Mouse (Mus musculus): Measurements from ENCODE around the gene Bicra. TPM values are rescaled to one million over a fixed set of nuclear protein-coding genes. Genes with fewer than 3 reads are reported as not detected.

The Bicra gene
- total and polyA plus RNA-seq, 2 experiments from 2014 or later, result 3.8 to 6.2 TPM

DNA sequence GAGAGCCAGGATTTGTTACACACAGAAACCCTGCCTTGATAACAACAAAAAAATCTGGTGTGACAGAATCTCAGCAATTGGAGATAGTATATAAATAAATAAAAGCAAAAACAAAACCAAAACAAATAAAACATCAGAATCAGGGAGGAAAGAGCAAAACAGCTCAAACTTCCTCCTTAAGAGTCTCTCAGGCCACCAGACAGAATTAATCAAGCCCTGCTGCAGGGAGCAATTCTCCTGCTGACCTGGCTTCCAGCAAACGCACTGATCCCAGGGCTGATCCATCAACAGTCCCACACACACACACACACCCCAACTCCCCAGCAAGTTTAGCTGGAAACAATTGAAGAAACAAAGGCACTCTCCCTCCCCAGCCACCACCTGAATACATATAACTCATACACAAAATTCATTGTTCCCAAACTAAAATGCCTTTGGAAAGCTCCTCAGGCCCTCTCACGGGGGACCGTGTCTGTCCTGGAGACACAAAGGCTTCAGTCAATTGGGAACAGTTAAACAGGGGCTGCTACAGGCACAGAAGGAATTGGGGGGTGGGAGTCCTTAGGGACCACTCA lies 3.8 kb downstream of the Bicra start:
- Histone ChIP-seq H3K4me2 (ENCODE audit: low read depth, low read length) (no peak overlapping the region), H3K4me3 (ENCODE audit: low read length) (no peak overlapping the region), H3K36me3 (ENCODE audit: insufficient read depth, low read length) (no peaks in the 10 kb centered on the region), H3K27ac (no peak overlapping the region), H3K4me1 (ENCODE audit: insufficient read depth, low read length) (peaks cover 19% of the 10 kb centered on the region), H3K9ac (replicated peaks; ENCODE audit: low read length) (no peak overlapping the region), H3K27me3 (ENCODE audit: insufficient read depth, low read length) (no peaks in the 10 kb centered on the region), H3K9me3 (ENCODE audit: low read length) (no peaks in the 10 kb centered on the region)
- no peak for TF ChIP-seq CTCF (IDR thresholded peaks at IDR 0.05; ENCODE audit: low read depth)
- WGBS, result 8% methylated on average over 3 of the region's 3 CpGs
- ATAC-seq, result no peak
- no peak for DNase-seq (ENCODE audit: low spot score)

DNA sequence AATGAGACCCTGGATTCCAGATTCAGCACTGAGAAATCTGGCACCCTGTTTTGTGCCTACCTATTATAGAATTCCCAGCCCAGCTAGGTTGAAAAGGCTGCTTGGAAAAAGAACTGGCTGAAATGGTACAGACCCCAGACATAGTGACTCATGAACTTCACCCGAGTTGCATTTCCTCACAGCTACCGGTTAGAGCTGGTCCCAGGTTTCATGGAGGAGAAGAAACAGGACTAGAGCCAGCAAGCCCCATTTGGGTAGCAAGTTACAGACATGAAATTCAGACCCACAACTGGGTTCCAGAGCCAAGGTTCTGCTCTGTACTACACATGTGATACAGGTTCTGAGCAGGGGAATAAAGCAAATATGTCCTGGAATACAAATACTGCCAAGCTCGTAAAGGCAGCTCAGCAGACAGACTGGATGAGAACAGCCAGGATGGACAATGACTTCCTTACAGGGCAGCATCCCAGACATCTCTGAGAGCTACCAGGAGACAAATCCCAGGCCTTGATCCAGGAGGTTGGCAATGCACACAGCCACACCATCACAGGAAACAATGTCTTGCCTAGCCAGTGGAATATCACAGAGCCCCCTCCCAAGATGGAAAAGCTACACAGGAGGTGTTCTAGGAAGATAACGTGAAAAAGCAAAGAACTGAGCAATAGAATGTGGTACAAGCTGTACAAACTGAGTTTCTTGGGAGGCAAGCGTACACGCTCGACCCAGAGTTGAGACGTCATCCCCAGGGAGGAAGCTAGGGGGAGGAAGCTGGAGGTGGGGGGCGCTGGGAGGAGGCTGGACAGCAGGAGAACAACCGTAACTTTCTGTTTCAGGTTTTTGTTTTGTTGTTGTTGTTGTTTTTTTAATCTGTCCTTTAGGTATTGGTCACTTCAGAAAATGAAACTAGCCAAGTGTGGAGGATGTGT lies 4.6 kb downstream of the Bicra start:
- WGBS, result 69% methylated on average over 10 of the region's 10 CpGs
- no peak overlapping the region for H3K27ac ChIP-seq
- H3K4me2 ChIP-seq (ENCODE audit: low read depth, low read length), result no peak overlapping the region
- no peaks in the 10 kb centered on the region for H3K36me3 ChIP-seq (ENCODE audit: insufficient read depth, low read length)
- ATAC-seq, result no peak
- TF ChIP-seq CTCF (IDR thresholded peaks at IDR 0.05; ENCODE audit: low read depth), result no peak
- no peaks in the 10 kb centered on the region for H3K27me3 ChIP-seq (ENCODE audit: insufficient read depth, low read length)
- H3K4me1 ChIP-seq (ENCODE audit: insufficient read depth, low read length), result peaks cover 19% of the 10 kb centered on the region
- no peak overlapping the region for H3K4me3 ChIP-seq (ENCODE audit: low read length)
- no peak overlapping the region for H3K9ac ChIP-seq (replicated peaks; ENCODE audit: low read length)
- DNase-seq (ENCODE audit: low spot score), result no peak
- H3K9me3 ChIP-seq (ENCODE audit: low read length), result no peaks in the 10 kb centered on the region

DNA sequence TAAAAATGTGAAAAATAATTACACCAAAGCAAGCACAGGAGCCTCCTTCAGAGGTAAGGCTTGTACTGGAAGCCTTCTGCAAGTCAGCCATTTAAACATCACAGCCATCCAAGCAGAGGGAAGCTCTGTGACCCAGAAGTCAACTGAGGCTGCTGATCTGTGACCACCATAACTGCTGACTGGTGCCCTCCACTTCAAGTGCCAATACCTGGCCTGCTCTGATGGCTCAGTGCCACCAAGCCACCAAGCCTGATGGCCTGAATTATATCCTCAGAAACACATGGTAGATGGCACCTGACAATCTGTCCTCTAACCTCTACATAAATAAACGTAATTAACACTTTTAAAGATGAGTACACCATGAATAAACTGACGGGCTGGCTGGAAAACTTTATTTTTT lies 6.5 kb downstream of the Bicra start:
- DNase-seq (ENCODE audit: low spot score) (no peak), ATAC-seq (no peak)
- H3K27me3 ChIP-seq (ENCODE audit: insufficient read depth, low read length), result no peaks in the 10 kb centered on the region
- H3K4me3 ChIP-seq (ENCODE audit: low read length), result no peak overlapping the region
- H3K4me2 ChIP-seq (ENCODE audit: low read depth, low read length), result no peak overlapping the region
- no peaks in the 10 kb centered on the region for H3K9me3 ChIP-seq (ENCODE audit: low read length)
- H3K27ac ChIP-seq, result no peak overlapping the region
- H3K4me1 ChIP-seq (ENCODE audit: insufficient read depth, low read length), result peaks cover 17% of the 10 kb centered on the region
- TF ChIP-seq CTCF (IDR thresholded peaks at IDR 0.05; ENCODE audit: low read depth), result no peak
- H3K36me3 ChIP-seq (ENCODE audit: insufficient read depth, low read length), result no peaks in the 10 kb centered on the region
- WGBS, result 86% methylated on average over 2 of the region's 2 CpGs
- no peak overlapping the region for H3K9ac ChIP-seq (replicated peaks; ENCODE audit: low read length)

DNA sequence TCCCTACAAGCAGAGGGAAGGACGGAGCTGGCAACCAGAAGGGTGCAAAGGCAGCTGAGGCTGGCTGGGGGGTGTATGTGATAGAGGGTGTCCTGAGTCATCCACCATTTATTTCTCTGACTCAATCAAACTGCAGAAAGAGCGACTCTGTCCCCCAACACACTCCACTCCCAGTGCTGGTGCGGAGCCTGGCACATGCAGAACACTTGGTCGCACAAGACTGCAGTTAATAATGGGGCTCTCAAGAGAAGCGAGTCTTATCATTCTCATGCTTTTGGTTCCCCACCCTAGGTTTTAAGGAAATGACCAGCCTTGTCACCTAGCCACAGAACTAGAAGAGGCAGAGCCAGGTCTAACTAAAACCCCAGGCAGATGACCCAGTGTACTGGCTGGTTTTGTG lies 8.4 kb downstream of the Bicra start:
- Histone ChIP-seq H3K4me3 (ENCODE audit: low read length) (no peak overlapping the region), H3K27me3 (ENCODE audit: insufficient read depth, low read length) (no peaks in the 10 kb centered on the region), H3K4me2 (ENCODE audit: low read depth, low read length) (no peak overlapping the region), H3K4me1 (ENCODE audit: insufficient read depth, low read length) (peaks cover 2% of the 10 kb centered on the region; the same call in 1 of the 2 replicates), H3K9me3 (ENCODE audit: low read length) (no peaks in the 10 kb centered on the region), H3K27ac (no peak overlapping the region), H3K36me3 (ENCODE audit: insufficient read depth, low read length) (no peaks in the 10 kb centered on the region), H3K9ac (replicated peaks; ENCODE audit: low read length) (no peak overlapping the region)
- DNase-seq (ENCODE audit: low spot score) (no peak), ATAC-seq (no peak)
- no peak for TF ChIP-seq CTCF (IDR thresholded peaks at IDR 0.05; ENCODE audit: low read depth)
- WGBS, result 93% methylated on average over 5 of the region's 5 CpGs

DNA sequence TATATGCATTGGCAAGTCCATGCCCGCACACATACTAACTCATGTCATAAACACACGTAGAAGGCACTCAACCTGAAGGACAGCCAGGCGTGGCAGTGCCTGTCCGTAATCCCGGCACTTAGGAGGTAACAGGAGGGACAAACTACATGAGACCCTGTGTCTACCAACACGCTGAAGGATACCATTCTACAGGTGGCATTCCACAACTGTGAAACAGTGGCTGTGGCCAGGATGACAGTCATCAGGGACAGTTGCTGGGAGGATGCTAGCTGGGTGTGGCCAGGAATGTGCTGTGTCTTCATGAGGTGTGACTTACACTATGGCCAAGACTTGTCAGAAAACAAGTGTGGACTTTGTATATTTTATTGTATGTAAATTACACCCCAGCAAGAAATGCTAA lies 10.7 kb downstream of the Bicra start:
- ATAC-seq (no peak), DNase-seq (ENCODE audit: low spot score) (no peak)
- 95% methylated on average over 6 of the region's 6 CpGs for WGBS
- Histone ChIP-seq H3K4me1 (ENCODE audit: insufficient read depth, low read length) (no peaks in the 10 kb centered on the region), H3K4me3 (ENCODE audit: low read length) (no peak overlapping the region), H3K36me3 (ENCODE audit: insufficient read depth, low read length) (no peaks in the 10 kb centered on the region), H3K4me2 (ENCODE audit: low read depth, low read length) (no peak overlapping the region), H3K9ac (replicated peaks; ENCODE audit: low read length) (no peak overlapping the region), H3K27me3 (ENCODE audit: insufficient read depth, low read length) (no peaks in the 10 kb centered on the region), H3K9me3 (ENCODE audit: low read length) (no peaks in the 10 kb centered on the region), H3K27ac (no peak overlapping the region)
- TF ChIP-seq CTCF (IDR thresholded peaks at IDR 0.05; ENCODE audit: low read depth), result no peak

DNA sequence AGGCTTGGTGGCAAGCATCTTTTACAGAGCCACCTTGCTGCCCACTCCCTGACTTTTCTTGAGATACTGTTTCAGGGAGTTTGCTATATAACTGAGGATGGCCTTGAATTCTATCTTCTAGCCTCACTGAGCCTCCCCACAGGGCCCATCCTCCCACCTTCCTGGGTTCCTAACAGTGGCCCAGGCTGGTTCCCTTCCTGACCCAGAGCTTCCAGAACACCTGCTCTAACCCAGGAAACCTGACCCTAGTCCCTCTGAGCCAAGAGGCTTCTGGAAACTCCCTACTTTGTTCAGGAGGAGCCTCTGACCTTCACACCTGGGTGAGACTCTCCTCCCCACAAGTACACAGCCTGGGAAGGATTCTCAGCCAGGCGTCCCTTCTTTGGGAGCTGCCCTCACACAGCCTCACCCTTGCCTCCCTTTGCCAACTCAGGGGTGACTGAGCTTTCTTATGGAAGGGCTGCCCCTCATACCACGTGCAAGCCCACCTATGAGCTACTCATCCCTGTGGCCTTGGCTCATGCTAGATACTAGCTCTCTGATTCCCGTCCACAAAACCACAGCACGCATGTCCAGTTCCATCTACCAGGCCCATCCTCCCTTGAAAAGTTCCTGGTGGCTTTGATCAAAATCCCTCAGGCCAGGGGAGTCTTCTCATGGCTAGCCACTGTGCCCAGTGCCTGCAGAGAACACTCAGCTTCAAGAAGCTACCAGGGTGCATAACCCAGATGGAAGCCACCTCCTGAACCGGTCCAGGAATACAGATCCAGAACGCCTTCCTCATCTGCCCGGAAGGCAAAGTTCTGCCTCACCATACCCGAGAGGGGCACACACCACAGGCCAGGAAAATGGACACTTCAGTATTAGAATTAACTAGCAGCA lies 13.9 kb downstream of the Bicra start:
- Histone ChIP-seq H3K27ac (no peak overlapping the region), H3K4me1 (ENCODE audit: insufficient read depth, low read length) (no peaks in the 10 kb centered on the region), H3K4me3 (ENCODE audit: low read length) (no peak overlapping the region), H3K9ac (replicated peaks; ENCODE audit: low read length) (no peak overlapping the region), H3K9me3 (ENCODE audit: low read length) (no peaks in the 10 kb centered on the region), H3K4me2 (ENCODE audit: low read depth, low read length) (no peak overlapping the region), H3K36me3 (ENCODE audit: insufficient read depth, low read length) (no peaks in the 10 kb centered on the region), H3K27me3 (ENCODE audit: insufficient read depth, low read length) (no peaks in the 10 kb centered on the region)
- no peak for DNase-seq (ENCODE audit: low spot score)
- no peak for TF ChIP-seq CTCF (IDR thresholded peaks at IDR 0.05; ENCODE audit: low read depth)
- 94% methylated on average over 8 of the region's 8 CpGs for WGBS
- ATAC-seq, result no peak

Data from hindbrain, postnatal 0 days (tissue).